Comparison of ENCODE assay signal across 11 mouse cellular contexts in the genomic region with DNA sequence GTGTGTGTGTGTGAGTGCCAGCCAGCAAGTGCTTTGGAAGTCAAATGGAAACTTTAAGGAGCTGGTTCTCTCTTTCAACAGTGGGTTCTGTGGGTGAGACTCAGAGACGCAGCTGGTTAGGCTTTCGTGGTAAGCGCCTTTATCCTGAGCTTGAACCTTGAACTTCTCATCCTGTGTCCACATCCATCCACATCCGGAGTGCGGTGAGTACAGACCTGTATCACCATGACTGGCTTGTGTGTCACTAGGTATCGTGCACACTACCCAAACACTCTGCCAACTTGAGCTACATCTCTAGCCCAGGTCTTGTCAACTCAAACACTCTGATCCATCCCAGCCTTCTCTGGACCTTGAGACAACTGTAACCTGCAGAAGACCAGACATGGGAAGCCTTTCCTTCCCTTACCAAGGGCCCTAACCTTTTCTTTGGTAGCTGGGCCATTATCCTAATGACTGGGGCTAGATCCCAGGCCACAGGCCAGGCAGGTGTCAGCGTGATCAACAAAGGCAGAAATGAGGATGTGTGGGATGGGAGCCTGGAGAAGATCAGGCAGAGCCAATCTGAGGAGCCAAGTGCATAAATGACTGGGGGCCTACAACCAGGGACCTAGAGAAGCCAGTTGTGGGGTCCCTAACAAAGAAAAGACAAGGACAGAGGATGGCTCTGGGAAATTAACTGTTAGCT. TPM values are rescaled to one million over a fixed set of nuclear protein-coding genes. Genes with fewer than 3 reads are reported as not detected.
DNase-seq lines count a peak whose midpoint lies in the region; ATAC-seq and TF ChIP-seq lines count a peak whose summit lies in the region.
"Had no signal": no experiment of that assay in that cellular context is flagged by ENCODE, and none has a peak within 500 bp of the region (broad histone marks: within the 10 kb centered on the region; RNA-seq: fewer than 3 reads in every experiment).

No protein-coding gene starts in this region.

- WGBS in hindbrain, embryonic 12.5 days, result 84% methylated on average over 7 of the region's 7 CpGs
- WGBS in hindbrain, postnatal 0 days, result 87% methylated on average over 7 of the region's 7 CpGs
- WGBS in heart, embryonic 16.5 days, result 85% methylated on average over 7 of the region's 7 CpGs

- TF ChIP-seq POLR2A in MEL (IDR thresholded peaks at IDR 0.05; ENCODE audit: control insufficient read depth in 1 of 2, insufficient read depth in 1 of 2, low read depth in 1 of 2, low read length in 2 of 2, poor library complexity in 1 of 2), result no peak

- TF ChIP-seq RAD21 in MEL (IDR thresholded peaks at IDR 0.05; ENCODE audit: low read depth, low read length), result no peak

- no peaks in the 10 kb centered on the region for H3K36me3 ChIP-seq in hindbrain, embryonic 12.5 days
- H3K36me3 ChIP-seq in hindbrain, postnatal 0 days (ENCODE audit: insufficient read depth, low read length), result no peaks in the 10 kb centered on the region
- H3K36me3 ChIP-seq in MEL (ENCODE audit: control insufficient read depth in 1 of 2, insufficient read depth in 2 of 2, low read length in 2 of 2), result peaks cover 0 to 7% of the 10 kb centered on the region in 2 experiments; a peak in 2 of 4 replicates
- no peaks in the 10 kb centered on the region for H3K36me3 ChIP-seq in heart, embryonic 16.5 days (ENCODE audit: control insufficient read depth, insufficient read depth)

- ATAC-seq in hindbrain, embryonic 12.5 days (ENCODE audit: low FRiP score), result no peak
- no peak for ATAC-seq in hindbrain, postnatal 0 days
- ATAC-seq in heart, embryonic 16.5 days (replicated peaks; ENCODE audit: extremely low read depth, insufficient read depth, low FRiP score), result no peak
- ATAC-seq in megakaryocyte, adult 5-6 weeks (ENCODE audit: poor library complexity, severe bottlenecking), result peak; percentile 22

- H3K27ac ChIP-seq in hindbrain, embryonic 12.5 days, result no peak overlapping the region
- H3K27ac ChIP-seq in hindbrain, postnatal 0 days, result no peak overlapping the region
- H3K27ac ChIP-seq in MEL (ENCODE audit: control insufficient read depth, low read depth, low read length), result no peak overlapping the region
- H3K27ac ChIP-seq in heart, embryonic 16.5 days (ENCODE audit: low read length), result peak overlapping the region; percentile 93; the same call in 1 of the 2 replicates

- H3K9ac ChIP-seq in hindbrain, embryonic 12.5 days, result no peak overlapping the region
- no peak overlapping the region for H3K9ac ChIP-seq in hindbrain, postnatal 0 days (replicated peaks; ENCODE audit: low read length)
- H3K9ac ChIP-seq in MEL (ENCODE audit: control insufficient read depth, low read depth, low read length, poor library complexity, severe bottlenecking), result peak overlapping the region; percentile 88; the same call in 1 of the 2 replicates
- peak overlapping the region; percentile 94; the same call in 1 of the 2 replicates for H3K9ac ChIP-seq in heart, embryonic 16.5 days (ENCODE audit: low read length)

- H3K27me3 ChIP-seq in hindbrain, embryonic 12.5 days, result peaks cover 81% of the 10 kb centered on the region
- peaks cover 11% of the 10 kb centered on the region for H3K27me3 ChIP-seq in hindbrain, postnatal 0 days (ENCODE audit: insufficient read depth, low read length)
- H3K27me3 ChIP-seq in MEL (ENCODE audit: control insufficient read depth in 1 of 2, insufficient read depth in 2 of 2, low read length in 2 of 2), result no peaks in the 10 kb centered on the region
- peaks cover 7% of the 10 kb centered on the region for H3K27me3 ChIP-seq in heart, embryonic 16.5 days (ENCODE audit: control insufficient read depth, insufficient read depth, low read length)

- H3K4me2 ChIP-seq in hindbrain, embryonic 12.5 days (replicated peaks), result peak overlapping the region; percentile 95
- H3K4me2 ChIP-seq in hindbrain, postnatal 0 days (ENCODE audit: low read depth, low read length), result no peak overlapping the region
- peak overlapping the region; percentile 96; the same call in 1 of the 2 replicates for H3K4me2 ChIP-seq in heart, embryonic 16.5 days (ENCODE audit: low read depth, low read length)

- TF ChIP-seq EP300 in MEL (IDR thresholded peaks at IDR 0.05; ENCODE audit: low read depth in 1 of 2, low read length in 2 of 2), result no peak

- H3K4me1 ChIP-seq in hindbrain, embryonic 12.5 days, result peaks cover 25% of the 10 kb centered on the region
- H3K4me1 ChIP-seq in hindbrain, postnatal 0 days (ENCODE audit: insufficient read depth, low read length), result peaks cover 6% of the 10 kb centered on the region; the same call in 1 of the 2 replicates
- H3K4me1 ChIP-seq in MEL (ENCODE audit: control insufficient read depth in 1 of 2, insufficient read depth in 2 of 2, low read length in 2 of 2), result peaks cover 3 to 19% of the 10 kb centered on the region in 2 experiments
- H3K4me1 ChIP-seq in heart, embryonic 16.5 days (ENCODE audit: control insufficient read depth, insufficient read depth, low read length), result peaks cover 33% of the 10 kb centered on the region

- no peak for DNase-seq in hindbrain, postnatal 0 days (ENCODE audit: low spot score)
- DNase-seq in MEL (ENCODE audit: low read depth, low spot score), result peak; percentile 15
- DNase-seq in T-cell, adult 2 months (ENCODE audit: low spot score), result no peak
- DNase-seq in left cerebral cortex, adult 9 months (ENCODE audit: low spot score in 2 of 2), result no peak
- no peak for DNase-seq in lung, postnatal 25 days (ENCODE audit: low spot score)
- DNase-seq: cerebellum, adult 2 months; layer of hippocampus, adult 9-11 months had no signal

- no peak overlapping the region for H3K4me3 ChIP-seq in hindbrain, embryonic 12.5 days
- no peak overlapping the region for H3K4me3 ChIP-seq in hindbrain, postnatal 0 days (ENCODE audit: low read length)
- H3K4me3 ChIP-seq in MEL (ENCODE audit: control insufficient read depth in 1 of 2, insufficient read depth in 1 of 2, low read depth in 2 of 2, low read length in 2 of 2), result peak overlapping the region; percentile 59 to 91; a peak in 3 of 4 replicates
- peak overlapping the region; percentile 91; the same call in 1 of the 2 replicates for H3K4me3 ChIP-seq in heart, embryonic 16.5 days (ENCODE audit: low read length)

- TF ChIP-seq CTCF in hindbrain, postnatal 0 days (IDR thresholded peaks at IDR 0.05; ENCODE audit: low read depth), result no peak
- no peak for TF ChIP-seq CTCF in MEL (IDR thresholded peaks at IDR 0.05 in 2 of 3, conservative IDR thresholded peaks at IDR 0.05 in 1 of 3; ENCODE audit: control insufficient read depth in 1 of 3, insufficient read depth in 1 of 3, low read depth in 2 of 3, low read length in 3 of 3, poor library complexity in 1 of 3, severe bottlenecking in 1 of 3)

- H3K79me2 ChIP-seq in MEL (ENCODE audit: control insufficient read depth, insufficient read depth, low read length, poor library complexity), result peaks cover 5% of the 10 kb centered on the region; the same call in 1 of the 2 replicates

- no peaks in the 10 kb centered on the region for H3K9me3 ChIP-seq in hindbrain, embryonic 12.5 days (replicated peaks)
- no peaks in the 10 kb centered on the region for H3K9me3 ChIP-seq in hindbrain, postnatal 0 days (ENCODE audit: low read length)
- no peaks in the 10 kb centered on the region for H3K9me3 ChIP-seq in MEL (replicated peaks; ENCODE audit: insufficient read depth, low read length)
- H3K9me3 ChIP-seq in heart, embryonic 16.5 days (replicated peaks; ENCODE audit: control insufficient read depth, low read length), result no peaks in the 10 kb centered on the region

RNA-seq across cellular contexts. Expression of a gene that starts 1.2 kb away (rescaled TPM):
- 6.9 and 7.2 TPM in 2 replicates for polyA plus RNA-seq in hindbrain, embryonic 12.5 days (2016; fragmentation: Nextera tagmentation; extraction: Ambion mirVana)
- total RNA-seq in hindbrain, postnatal 0 days (2014; rRNA removed), result 2.9 and 5.4 TPM in 2 replicates
- polyA plus RNA-seq in hindbrain, postnatal 0 days (2015; fragmentation: Nextera tagmentation; extraction: Ambion mirVana), result 2.5 and 3.0 TPM in 2 replicates
- 7.5 and 7.7 TPM in 2 replicates for total RNA-seq in MEL (2012; rRNA removed)
- 10 to 100 TPM in 1 of 2 experiments, not detected in 1; 12.8 TPM for polyA plus RNA-seq in MEL (2012; ENCODE audit: insufficient read depth in 1 of 2, insufficient read length in 2 of 2, low read depth in 1 of 2, low replicate concordance in 2 of 2, missing spikeins in 1 of 2)
- polyA plus RNA-seq in heart, embryonic 16.5 days (2015; fragmentation: Nextera tagmentation; extraction: Ambion mirVana), result 11.2 and 14.8 TPM in 2 replicates
- total RNA-seq in megakaryocyte, adult 5-6 weeks (2015), result 35.0 and 35.5 TPM in 2 replicates
- 31.7 and 35.2 TPM in 2 replicates for total RNA-seq in megakaryocyte, adult 5-6 weeks (2017)

RNA-seq across cellular contexts. Expression of a gene that starts 6.1 kb away (rescaled TPM):
- 0.46 and 1.7 TPM in 2 replicates for polyA plus RNA-seq in hindbrain, embryonic 12.5 days (2016; fragmentation: Nextera tagmentation; extraction: Ambion mirVana)
- not detected in 2 replicates for total RNA-seq in hindbrain, postnatal 0 days (2014; rRNA removed)
- polyA plus RNA-seq in hindbrain, postnatal 0 days (2015; fragmentation: Nextera tagmentation; extraction: Ambion mirVana), result 0.29 and 0.42 TPM in 2 replicates
- 3.5 and 6.4 TPM in 2 replicates for total RNA-seq in MEL (2012; rRNA removed)
- polyA plus RNA-seq in MEL (2012; ENCODE audit: insufficient read depth in 1 of 2, insufficient read length in 2 of 2, low read depth in 1 of 2, low replicate concordance in 2 of 2, missing spikeins in 1 of 2), result 1 to 10 TPM in 1 of 2 experiments, not detected in 1; 5.1 TPM
- polyA plus RNA-seq in heart, embryonic 16.5 days (2015; fragmentation: Nextera tagmentation; extraction: Ambion mirVana), result 1.1 and 1.5 TPM in 2 replicates
- total RNA-seq in megakaryocyte, adult 5-6 weeks (2015), result 0.60 and 1.5 TPM in 2 replicates
- 0.29 and 0.98 TPM in 2 replicates for total RNA-seq in megakaryocyte, adult 5-6 weeks (2017)
- polyA plus RNA-seq: neural tube, embryonic 14.5 days had no signal

RNA-seq across cellular contexts. Expression of a gene that starts 36.8 kb away (rescaled TPM):
- polyA plus RNA-seq in hindbrain, embryonic 12.5 days (2016; fragmentation: Nextera tagmentation; extraction: Ambion mirVana), result 80.3 and 91.6 TPM in 2 replicates
- total RNA-seq in hindbrain, postnatal 0 days (2014; rRNA removed), result 70.2 and 76.1 TPM in 2 replicates
- polyA plus RNA-seq in hindbrain, postnatal 0 days (2015; fragmentation: Nextera tagmentation; extraction: Ambion mirVana), result 63.4 and 64.7 TPM in 2 replicates
- total RNA-seq in MEL (2012; rRNA removed), result 128 and 183 TPM in 2 replicates
- 100 to 1,000 TPM in 1 of 2 experiments, not detected in 1; 125 TPM for polyA plus RNA-seq in MEL (2012; ENCODE audit: insufficient read depth in 1 of 2, insufficient read length in 2 of 2, low read depth in 1 of 2, low replicate concordance in 2 of 2, missing spikeins in 1 of 2)
- polyA plus RNA-seq in heart, embryonic 16.5 days (2015; fragmentation: Nextera tagmentation; extraction: Ambion mirVana), result 55.1 and 60.6 TPM in 2 replicates
- 14.5 and 16.4 TPM in 2 replicates for total RNA-seq in megakaryocyte, adult 5-6 weeks (2015)
- total RNA-seq in megakaryocyte, adult 5-6 weeks (2017), result 17.3 and 19.6 TPM in 2 replicates

RNA-seq across cellular contexts. Expression of a gene that starts 48.0 kb away (rescaled TPM):
- polyA plus RNA-seq in hindbrain, embryonic 12.5 days (2016; fragmentation: Nextera tagmentation; extraction: Ambion mirVana), result 0.08 TPM in 1 of 2 replicates, not detected in the other
- 11.3 and 15.3 TPM in 2 replicates for total RNA-seq in hindbrain, postnatal 0 days (2014; rRNA removed)
- 6.8 and 7.1 TPM in 2 replicates for polyA plus RNA-seq in hindbrain, postnatal 0 days (2015; fragmentation: Nextera tagmentation; extraction: Ambion mirVana)
- total RNA-seq in MEL (2012; rRNA removed), result not detected in 2 replicates
- not detected for polyA plus RNA-seq in MEL (2012; ENCODE audit: insufficient read depth in 1 of 2, insufficient read length in 2 of 2, low read depth in 1 of 2, low replicate concordance in 2 of 2, missing spikeins in 1 of 2)
- polyA plus RNA-seq in heart, embryonic 16.5 days (2015; fragmentation: Nextera tagmentation; extraction: Ambion mirVana), result 0.06 and 0.08 TPM in 2 replicates
- total RNA-seq in megakaryocyte, adult 5-6 weeks (2015), result not detected in 2 replicates
- total RNA-seq in megakaryocyte, adult 5-6 weeks (2017), result not detected in 2 replicates

Comparison
In these comparisons a context has a peak if more than half of its experiments do, and no peak if none do; other contexts are left out.
1. H3K4me3 ChIP-seq: peak in MEL (2 of 2) and heart, embryonic 16.5 days (single experiment); none in hindbrain, embryonic 12.5 days (single experiment) and hindbrain, postnatal 0 days (single experiment).
2. H3K9ac ChIP-seq: peak in MEL (single experiment) and heart, embryonic 16.5 days (single experiment); none in hindbrain, embryonic 12.5 days (single experiment) and hindbrain, postnatal 0 days (single experiment).